Mouse (Mus musculus) left cerebral cortex, adult 18-20 months (tissue): ENCODE measurements at regions not wholly inside any gene's neighbourhood (a gene's known extent, or its start where the extent isn't known, plus 50 kb on each side); places are given as distances from the start of the nearest gene placed in this dataset.

Experiments used
- DNase-seq, 2 experiments: peaks; one replicate each; pipeline ENCODE4 v3.0.0; 2021 to 2022; ENCODE audit warnings: low spot score in 2 of 2, mixed read lengths in 1 of 2

DNA sequence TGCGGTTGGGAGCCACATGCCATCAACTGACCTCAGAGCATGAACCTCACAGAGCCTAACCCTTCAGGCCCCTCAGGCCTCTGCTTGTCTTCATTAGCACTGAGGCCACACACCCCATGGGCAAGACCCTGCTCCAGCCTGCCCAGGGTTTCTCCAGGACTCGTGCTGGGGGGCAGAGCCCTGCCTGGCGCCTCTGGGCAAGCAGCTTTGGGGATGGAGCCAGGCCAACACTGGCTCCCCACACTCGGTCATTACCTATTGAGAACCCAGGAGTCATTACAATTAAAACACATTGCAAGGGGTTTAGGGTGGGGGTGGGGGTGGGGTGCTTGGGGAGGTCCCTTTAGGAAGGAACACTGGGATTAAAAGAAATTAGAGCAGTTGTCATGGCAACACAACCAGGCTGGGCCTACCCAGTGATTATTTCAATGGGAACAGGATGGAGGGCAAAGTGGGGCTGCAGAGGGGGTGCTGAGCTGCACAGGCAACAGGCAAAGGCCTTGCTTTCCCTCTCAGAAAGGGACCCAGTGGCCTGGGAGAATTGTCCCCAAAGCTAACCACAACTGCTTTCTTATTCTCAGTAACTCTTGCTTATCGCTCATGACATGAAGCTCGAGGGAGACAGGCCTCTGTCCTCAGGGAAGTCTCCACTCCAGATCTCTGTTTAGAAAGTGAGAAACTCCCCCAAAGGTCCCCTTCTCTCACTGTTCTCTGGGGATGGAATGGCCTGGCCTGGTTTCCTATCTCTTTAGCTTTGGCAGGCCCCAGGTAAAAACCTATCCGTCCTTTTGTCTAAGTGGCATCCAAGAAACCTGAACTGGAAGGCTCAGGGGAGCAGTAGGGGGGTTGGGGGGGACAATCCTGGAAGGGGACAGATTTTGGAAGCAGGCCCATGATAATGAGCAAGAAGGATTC lies 235.0 kb downstream of the Sox9 start:
- DNase-seq = peak in 1 of 2 experiments; percentile 11

DNA sequence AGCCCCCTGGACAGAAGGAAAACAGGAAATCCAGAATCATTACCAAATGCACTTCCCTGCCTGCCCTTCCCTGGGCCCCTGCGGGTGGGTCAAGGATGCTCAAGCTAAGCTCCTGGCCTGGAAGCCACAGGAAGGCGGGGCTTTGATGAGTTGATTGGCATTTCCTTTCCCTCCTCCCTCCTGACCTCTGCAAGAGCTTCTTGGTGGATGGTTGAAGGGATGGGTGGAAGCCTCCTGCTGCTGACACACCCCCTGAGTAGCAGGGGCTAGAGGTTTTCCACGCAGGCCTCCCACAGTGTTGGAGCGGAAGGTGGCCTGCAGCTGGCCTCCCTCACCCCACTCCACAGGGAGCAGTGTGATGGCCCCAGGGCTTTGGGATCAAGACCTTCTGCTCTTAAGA lies 239.5 kb downstream of the Sox9 start:
- DNase-seq = no peak

DNA sequence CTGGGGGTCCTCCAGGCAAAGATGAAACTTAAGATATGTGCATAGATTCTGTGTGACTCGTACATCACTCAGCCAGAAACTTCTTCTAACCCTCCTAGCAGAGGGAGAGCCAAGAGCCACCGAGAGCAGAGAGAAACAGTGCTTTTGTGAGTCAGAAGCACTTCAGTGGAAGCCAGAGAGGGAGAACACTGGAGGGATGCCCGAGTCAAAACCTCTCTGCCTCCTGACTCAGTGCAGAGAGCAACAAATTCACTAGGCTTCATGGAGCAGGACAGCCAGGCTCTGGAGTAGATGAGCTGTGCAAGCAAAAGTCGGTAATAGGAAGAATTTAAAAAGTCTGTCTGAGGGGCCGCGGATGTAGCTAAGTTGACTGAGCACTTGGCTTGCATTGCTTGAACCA lies 245.0 kb downstream of the Sox9 start:
- no peak for DNase-seq

GRCm38 (mm10) chr11:113028235-113028919 lies 246.4 kb downstream of the Sox9 start:
- no peak for DNase-seq

DNA sequence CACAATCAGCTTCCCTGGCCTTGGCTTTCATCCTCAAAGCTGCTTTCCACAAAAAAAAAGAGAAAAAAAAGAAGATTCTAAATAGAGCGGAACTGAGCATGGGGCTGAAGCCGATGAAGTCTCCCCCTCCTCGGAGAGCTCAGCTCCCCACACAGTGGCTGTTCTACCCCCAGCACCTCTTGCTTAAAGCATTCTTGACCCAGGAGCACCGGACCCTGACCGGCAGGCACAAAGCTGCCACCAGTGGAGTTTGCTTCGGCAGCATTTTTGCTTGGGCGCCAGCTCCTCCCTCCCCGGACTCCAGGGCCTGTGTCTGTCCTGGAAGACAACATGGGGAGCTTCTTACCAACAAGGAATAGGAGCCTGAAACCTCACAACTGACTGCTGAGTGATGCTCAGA lies 249.4 kb downstream of the Sox9 start:
- no peak for DNase-seq

DNA sequence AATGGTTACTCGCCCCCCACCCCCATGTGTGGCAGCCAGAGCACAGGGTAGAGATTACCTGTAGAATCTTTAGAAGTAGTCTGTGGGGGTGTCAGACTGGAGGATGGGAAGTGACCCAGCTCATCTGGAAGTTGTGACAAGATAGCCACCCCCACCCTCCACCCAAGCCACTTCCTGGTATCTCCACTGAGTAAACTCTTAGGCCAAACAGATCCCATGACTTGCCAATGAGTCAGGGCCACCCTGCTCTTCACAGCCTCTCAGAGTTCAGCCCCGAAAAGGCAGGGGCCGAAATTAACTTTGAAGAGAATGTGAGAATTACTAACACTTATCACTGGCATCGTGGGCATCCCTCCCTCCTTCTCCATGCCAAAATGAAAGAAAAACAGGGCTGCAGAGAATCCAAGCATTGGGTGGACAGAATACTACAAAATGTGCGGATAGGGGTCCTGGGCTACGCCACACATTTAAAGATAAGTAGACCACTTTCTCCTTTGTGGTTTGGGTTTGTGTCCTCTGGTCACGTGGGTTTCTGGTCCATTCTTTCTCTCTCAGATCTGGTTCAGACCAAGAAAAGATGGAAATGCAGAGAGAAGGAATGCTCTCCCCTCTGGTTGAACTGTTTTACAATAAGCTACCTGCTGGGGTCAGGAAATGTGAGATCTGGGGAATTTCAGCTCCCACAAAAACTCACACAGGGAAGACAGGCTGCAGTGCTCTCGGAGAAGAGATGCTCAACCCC lies 250.6 kb downstream of the Sox9 start:
- DNase-seq = no peak

- no peak for DNase-seq
Observed at GRCm38 (mm10) chr11:113034911-113035310, 252.9 kb downstream of the Sox9 start.

DNA sequence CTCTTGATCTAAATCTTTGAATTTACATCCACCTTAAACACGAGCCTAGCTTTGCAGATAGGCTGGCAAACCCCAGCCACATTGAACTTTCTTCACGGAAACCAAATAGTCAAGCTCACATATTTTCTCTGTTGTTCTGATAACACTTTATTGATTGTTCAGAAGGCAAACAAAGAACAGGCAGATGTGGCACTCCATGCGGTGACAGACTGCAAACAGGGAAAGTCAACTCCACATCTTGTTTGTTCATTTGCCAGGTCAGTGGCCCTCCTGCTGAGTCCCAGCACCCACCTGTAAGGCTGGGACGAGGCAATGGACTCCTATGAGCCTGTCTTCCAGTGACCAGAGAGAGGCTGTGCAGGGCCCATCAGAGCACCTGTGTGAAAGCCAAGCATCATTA lies 255.7 kb downstream of the Sox9 start:
- DNase-seq = no peak

GRCm38 (mm10) chr11:113042710-113043109 lies 260.7 kb downstream of the Sox9 start:
- DNase-seq = no peak

DNA sequence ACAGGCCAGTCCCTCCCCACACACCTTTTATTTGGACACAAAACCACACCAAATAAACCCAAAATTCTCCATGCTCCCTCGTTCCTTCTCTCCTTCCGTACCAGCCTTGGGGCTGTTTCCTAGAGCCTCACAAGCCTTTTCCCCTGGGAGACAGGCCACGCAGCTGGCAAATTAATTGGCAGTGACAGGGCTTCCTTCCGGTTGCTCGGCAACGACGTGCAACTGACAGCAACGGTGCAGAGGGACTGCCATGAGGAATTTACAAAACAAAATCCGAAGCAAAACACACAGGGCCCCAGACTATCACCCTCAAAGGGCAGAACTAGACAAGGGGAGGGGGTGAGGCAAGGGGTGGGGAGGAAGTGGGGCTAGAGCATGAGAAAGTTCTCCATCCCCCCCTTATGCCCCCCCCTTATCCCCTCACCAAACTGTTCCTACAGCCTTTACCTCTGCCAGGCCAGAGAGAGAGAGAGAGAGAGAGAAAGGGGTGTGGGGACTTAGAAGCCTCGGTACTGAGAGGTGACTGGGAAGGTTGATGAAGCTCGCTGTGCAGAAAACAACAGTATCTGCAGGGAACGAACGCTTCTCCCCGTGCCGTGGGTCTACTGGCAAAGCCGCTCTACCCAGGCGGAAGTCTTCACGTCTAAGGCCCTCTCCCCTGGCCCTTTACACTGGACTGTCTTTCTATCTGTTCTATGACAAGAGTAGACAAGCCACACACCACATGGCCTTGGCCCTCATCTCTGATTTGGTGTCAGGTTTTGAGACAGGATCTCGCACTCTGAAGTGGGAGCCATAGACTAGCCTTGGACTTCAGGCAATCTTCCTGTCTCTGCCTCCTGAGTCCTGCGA lies 264.4 kb downstream of the Sox9 start:
- peak; percentile 27 to 34 for DNase-seq

DNA sequence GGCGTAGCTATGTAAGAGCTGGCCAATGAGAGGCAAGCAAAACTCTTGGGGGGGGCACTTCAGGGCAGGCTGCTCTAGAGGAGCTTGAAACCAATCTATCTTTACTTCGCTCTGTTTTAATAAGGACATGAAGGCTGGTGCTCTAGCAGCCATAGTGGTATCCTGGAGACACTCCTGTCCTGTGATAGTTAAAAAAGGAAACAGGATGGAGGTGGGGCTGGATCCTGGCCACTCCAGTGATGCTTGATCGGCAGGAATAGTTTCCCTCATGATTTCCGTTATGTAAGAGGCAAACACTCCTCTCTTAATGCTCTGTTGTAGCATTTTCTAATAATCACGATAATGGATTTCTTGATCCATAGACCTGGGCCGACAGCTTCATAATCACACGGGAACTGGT lies 266.1 kb downstream of the Sox9 start:
- DNase-seq = no peak

DNA sequence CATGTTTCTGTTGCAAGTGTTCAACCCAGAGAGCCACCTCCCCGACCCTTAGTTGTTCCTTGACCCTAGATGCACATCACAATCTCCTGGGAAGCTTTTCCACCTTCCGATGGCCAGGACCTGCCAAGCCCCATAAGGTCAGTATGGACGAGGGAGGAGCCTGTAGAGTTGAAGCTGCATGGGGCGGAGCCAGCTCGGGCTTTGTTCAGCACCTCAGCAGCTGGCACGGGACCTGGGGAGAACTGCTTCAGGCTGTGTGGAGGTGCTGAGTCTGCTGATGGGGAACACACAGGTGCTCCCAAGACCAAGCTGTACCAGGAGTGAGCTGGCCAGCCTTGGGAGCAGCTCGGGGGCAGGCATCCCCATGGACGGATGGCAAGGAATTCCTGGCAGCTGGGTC lies 267.6 kb downstream of the Sox9 start:
- DNase-seq = no peak

DNA sequence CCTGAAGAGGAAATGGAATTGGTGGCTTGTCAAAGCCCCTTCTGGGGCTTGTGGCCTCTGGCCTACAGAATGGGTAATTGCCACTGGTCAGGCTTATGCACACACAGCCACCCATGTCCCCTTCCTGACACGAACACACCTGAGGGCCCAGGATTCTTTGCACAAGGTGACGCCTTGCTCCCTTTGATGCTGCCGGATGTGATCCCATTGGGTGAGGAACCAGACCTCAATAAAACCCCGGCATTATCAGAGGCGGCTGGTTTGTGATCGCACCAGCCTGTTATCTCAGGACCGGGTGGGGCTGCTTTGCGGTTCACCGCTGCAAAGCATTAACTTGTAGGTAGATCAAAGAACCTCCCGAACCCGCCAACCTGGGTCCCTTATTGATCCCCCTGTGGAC lies 270.5 kb downstream of the Sox9 start:
- no peak for DNase-seq

GRCm38 (mm10) chr11:113056042-113056632 lies 274.1 kb downstream of the Sox9 start:
- no peak for DNase-seq

- DNase-seq = peak in 1 of 2 experiments; percentile 13
Observed at GRCm38 (mm10) chr11:113056824-113057223, 274.8 kb downstream of the Sox9 start.

GRCm38 (mm10) chr11:113070365-113070764 lies 288.3 kb downstream of the Sox9 start:
- DNase-seq = no peak

GRCm38 (mm10) chr11:113071942-113072341 lies 289.9 kb downstream of the Sox9 start:
- no peak for DNase-seq

GRCm38 (mm10) chr11:113074328-113074727 lies 292.3 kb downstream of the Sox9 start:
- DNase-seq = no peak

- no peak for DNase-seq
Observed at GRCm38 (mm10) chr11:113076371-113076770, 294.3 kb downstream of the Sox9 start.

DNA sequence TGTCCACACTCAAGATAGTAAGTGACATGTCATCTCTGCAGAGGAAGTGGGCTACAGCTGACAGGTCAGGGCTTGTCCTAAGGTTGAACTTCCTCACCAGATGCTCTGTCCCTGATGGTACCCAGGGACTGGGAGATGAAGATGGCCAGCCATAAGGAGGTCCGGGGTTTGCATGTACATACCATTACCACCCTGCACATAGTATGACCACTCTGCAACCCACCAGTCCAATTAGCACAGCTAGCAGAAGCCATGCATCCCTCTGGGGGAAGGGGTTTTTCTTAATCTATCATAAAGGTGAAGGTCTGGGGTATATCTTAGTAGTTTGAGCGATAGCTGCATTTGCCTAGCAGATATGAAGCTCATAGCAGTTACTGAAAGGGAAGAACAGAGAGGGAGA lies 298.3 kb downstream of the Sox9 start:
- DNase-seq = no peak

GRCm38 (mm10) chr11:113084442-113084841 lies 302.4 kb downstream of the Sox9 start:
- DNase-seq = no peak
